ENCODE assay signal across 8 mouse cellular contexts in genomic region chr16:86419458-86419857, GRCm38 (mm10).
DNase-seq lines count a peak whose midpoint lies in the region.

No protein-coding gene starts in this region.

- peak; percentile 70 for DNase-seq in adrenal gland, postnatal 25 days
- peak; percentile 80 for DNase-seq in embryo, embryonic 11 days
- DNase-seq in gastrocnemius, postnatal 10 days = peak; percentile 81
- DNase-seq in induced T-regulatory cell, adult 2 months (ENCODE audit: low read depth) = peak; percentile 5
- DNase-seq in layer of hippocampus, postnatal 25 days (ENCODE audit: extremely low spot score in 1 of 2, low spot score in 1 of 2) = peak; percentile 38 to 82
- peak; percentile 79 for DNase-seq in lung, postnatal 14 days
- DNase-seq in retina, adult 2 months (ENCODE audit: low read depth, low spot score) = peak; percentile 15
- peak; percentile 6 for DNase-seq in yolk sac, embryonic 10.5 days (ENCODE audit: low spot score)

Comparison
In these comparisons a context has a peak if more than half of its experiments do, and no peak if none do; other contexts are left out.
1. Peak in every context shown above with its lines: DNase-seq.
2. DNase-seq: peak in every context shown above with its lines; median percentile 81 in gastrocnemius, postnatal 10 days; 80 in embryo, embryonic 11 days; 79 in lung, postnatal 14 days; 70 in adrenal gland, postnatal 25 days; 60 in layer of hippocampus, postnatal 25 days; 15 in retina, adult 2 months; 6 in yolk sac, embryonic 10.5 days; 5 in induced T-regulatory cell, adult 2 months.